Mouse (Mus musculus) testis, adult 2 months (tissue): ENCODE results near the gene Sox5. TPM values are rescaled to one million over a fixed set of nuclear protein-coding genes. Genes with fewer than 3 reads are reported as not detected.

Experiments
- H3K27ac ChIP-seq: fragments of 200-500 bp; 2 replicates; pipeline ENCODE4 v1.5.1; 2012; ENCODE audit warnings: low read depth, low read length; ENCODE audit not compliant: control insufficient read depth, insufficient read depth
- H3K27me3 ChIP-seq: fragments of 200-500 bp; 2 replicates; pipeline ENCODE4 v1.6.1; 2012; ENCODE audit warnings: mild to moderate bottlenecking, low read length, moderate library complexity; ENCODE audit not compliant: control insufficient read depth, insufficient read depth
- H3K36me3 ChIP-seq: fragments of 200-500 bp; 2 replicates; pipeline ENCODE4 v1.6.1; 2012; ENCODE audit warnings: mild to moderate bottlenecking, low read length; ENCODE audit not compliant: control insufficient read depth, insufficient read depth
- H3K4me1 ChIP-seq: fragments of 200-500 bp; 2 replicates; pipeline ENCODE4 v1.6.1; 2012; ENCODE audit warnings: low read length; ENCODE audit not compliant: control insufficient read depth, insufficient read depth
- H3K4me3 ChIP-seq: fragments of 200-500 bp; 2 replicates; pipeline ENCODE4 v1.5.1; 2012; ENCODE audit warnings: low read depth, mild to moderate bottlenecking, low read length, moderate library complexity, mixed read lengths; ENCODE audit not compliant: control insufficient read depth
- CTCF ChIP-seq: fragments of 200-500 bp; IDR thresholded peaks from 2 replicates; pipeline ENCODE4 v1.5.1; 2012; ENCODE audit warnings: low read depth, mild to moderate bottlenecking, inconsistent platforms, low read length, moderate library complexity; ENCODE audit not compliant: control insufficient read depth, insufficient read depth, insufficient replicate concordance
- POLR2A ChIP-seq: fragments of 200-500 bp; IDR thresholded peaks from 2 replicates; pipeline ENCODE4 v1.6.1; 2012; ENCODE audit warnings: low read depth, mild to moderate bottlenecking, inconsistent platforms, low read length, moderate library complexity; ENCODE audit not compliant: control insufficient read depth
- polyA plus RNA-seq: library from polyadenylated mRNA; depleted of rRNA; stranded (reverse); fragments of >200 nt; gene quantifications from 2 replicates; pipeline ENCODE4 v1.2.3, GENCODE M21; 2012

Sox5 gene
- polyA plus RNA-seq, 1 experiment = 148 TPM

- no peak overlapping the region for H3K27ac ChIP-seq
- no peak overlapping the region; the same call in 1 of the 2 replicates for H3K4me3 ChIP-seq
- no peaks in the 10 kb centered on the region for H3K36me3 ChIP-seq
- TF ChIP-seq POLR2A (no peak), CTCF (no peak)
- H3K27me3 ChIP-seq = no peaks in the 10 kb centered on the region
- H3K4me1 ChIP-seq = no peaks in the 10 kb centered on the region
Observed at GRCm38 (mm10) chr6:144670433-144671167, 111.2 kb downstream of the Sox5 start.

- TF ChIP-seq CTCF = no peak
- no peak for TF ChIP-seq POLR2A
- no peaks in the 10 kb centered on the region for H3K27me3 ChIP-seq
- H3K27ac ChIP-seq = no peak overlapping the region
- no peaks in the 10 kb centered on the region for H3K4me1 ChIP-seq
- no peaks in the 10 kb centered on the region for H3K36me3 ChIP-seq
- no peak overlapping the region for H3K4me3 ChIP-seq
Observed at GRCm38 (mm10) chr6:144666617-144667016, 115.2 kb downstream of the Sox5 start.

GRCm38 (mm10) chr6:144664765-144665164, 117.0 kb downstream of the Sox5 start:
- Histone ChIP-seq H3K27me3 (no peaks in the 10 kb centered on the region), H3K4me1 (no peaks in the 10 kb centered on the region), H3K4me3 (no peak overlapping the region), H3K27ac (no peak overlapping the region), H3K36me3 (no peaks in the 10 kb centered on the region)
- no peak for TF ChIP-seq POLR2A
- no peak for TF ChIP-seq CTCF

GRCm38 (mm10) chr6:144663516-144664074, 118.2 kb downstream of the Sox5 start:
- TF ChIP-seq CTCF = no peak
- no peak for TF ChIP-seq POLR2A
- no peaks in the 10 kb centered on the region for H3K36me3 ChIP-seq

GRCm38 (mm10) chr6:144659115-144660108, 122.4 kb downstream of the Sox5 start:
- Histone ChIP-seq H3K4me3 (no peak overlapping the region), H3K27me3 (no peaks in the 10 kb centered on the region), H3K27ac (no peak overlapping the region), H3K36me3 (no peaks in the 10 kb centered on the region), H3K4me1 (no peaks in the 10 kb centered on the region)
- TF ChIP-seq POLR2A = no peak
- no peak for TF ChIP-seq CTCF

More at GRCm38 (mm10) chr6:144663516-144664074, 118.2 kb downstream of the Sox5 start:
- Histone ChIP-seq H3K4me1 (no peaks in the 10 kb centered on the region), H3K27ac (no peak overlapping the region), H3K4me3 (no peak overlapping the region), H3K27me3 (no peaks in the 10 kb centered on the region)

- H3K27ac ChIP-seq = no peak overlapping the region
- no peaks in the 10 kb centered on the region for H3K27me3 ChIP-seq
- TF ChIP-seq CTCF = no peak
- no peak for TF ChIP-seq POLR2A
- no peaks in the 10 kb centered on the region for H3K36me3 ChIP-seq
- H3K4me3 ChIP-seq = no peak overlapping the region
- no peaks in the 10 kb centered on the region for H3K4me1 ChIP-seq
Observed at GRCm38 (mm10) chr6:144652876-144653275, 128.9 kb downstream of the Sox5 start.

- Histone ChIP-seq H3K36me3 (no peaks in the 10 kb centered on the region), H3K4me3 (no peak overlapping the region), H3K27ac (no peak overlapping the region), H3K4me1 (no peaks in the 10 kb centered on the region), H3K27me3 (no peaks in the 10 kb centered on the region)
- TF ChIP-seq CTCF (no peak), POLR2A (no peak)
Observed at GRCm38 (mm10) chr6:144648896-144649295, 132.9 kb downstream of the Sox5 start.
